Mouse (Mus musculus) 416B (cell line): Measurements from ENCODE around the gene Tmed11.
"Not testable (repeated sequence)": the region's sequence is repeated elsewhere in the genome, so short reads cannot be mapped to it uniquely, and the experiment has no call there.

Experiments
- DNase-seq: peaks from one replicate; pipeline ENCODE4 v3.0.0; 2011; ENCODE audit warnings: low read depth

Tmed11 gene

GRCm38 (mm10) chr5:108795263-108795662, at the start of gene Tmed11:
Gene Tmed11 (minus strand): TSS chr5:108795363.
- not testable (repeated sequence) for DNase-seq

- peak; percentile 23 for DNase-seq
Measured at GRCm38 (mm10) chr5:108836156-108836555, 41.0 kb upstream of the Tmed11 start.

GRCm38 (mm10) chr5:108823276-108823675, 28.1 kb upstream of the Tmed11 start:
- no peak for DNase-seq

DNA sequence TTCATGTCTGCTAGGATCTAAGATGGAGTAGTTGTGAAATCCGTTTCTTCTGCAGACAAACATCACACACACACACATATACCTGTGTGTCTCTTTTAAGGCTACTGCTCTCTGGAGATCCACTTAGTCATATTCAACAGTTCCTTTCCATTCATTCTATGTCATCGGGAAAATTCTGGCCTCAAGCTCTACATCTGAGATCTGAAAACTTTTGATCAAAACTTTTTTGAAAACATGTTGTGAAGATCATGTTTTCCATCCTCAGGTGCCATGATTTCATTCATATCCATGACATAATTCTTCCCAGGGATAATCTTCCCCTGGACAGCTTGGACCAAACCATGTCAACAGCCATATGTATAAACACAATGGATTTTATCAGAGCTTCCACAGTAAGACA, 13.6 kb upstream of the Tmed11 start, which contains the start of gene Vmn2r8:
Gene Vmn2r8 (minus strand): TSS at position 101 of the 400 bp plus-strand sequence.
- DNase-seq, result not testable (repeated sequence)

GRCm38 (mm10) chr5:108803646-108804045, 8.5 kb upstream of the Tmed11 start:
- no peak for DNase-seq

DNA sequence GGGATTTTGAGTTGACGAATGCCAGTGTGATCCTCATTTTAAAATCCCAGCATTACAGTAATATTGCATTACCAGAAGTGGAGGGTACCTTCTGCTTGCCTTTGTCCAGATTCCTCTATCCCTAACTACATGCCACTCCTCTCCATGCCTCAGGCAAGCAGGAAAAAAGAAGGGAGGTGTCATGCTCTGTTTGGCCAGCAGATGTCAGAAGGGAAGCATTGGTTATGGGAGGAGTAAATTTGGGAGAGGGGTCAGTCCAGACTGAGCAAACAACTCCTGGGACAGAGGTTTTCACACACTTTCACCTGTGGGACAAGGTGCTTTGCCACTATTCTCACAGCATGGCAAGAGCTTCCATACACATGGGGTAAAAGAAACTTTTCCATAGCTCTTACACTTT, 4.8 kb downstream of the Tmed11 start:
- DNase-seq, result not testable (repeated sequence)

DNA sequence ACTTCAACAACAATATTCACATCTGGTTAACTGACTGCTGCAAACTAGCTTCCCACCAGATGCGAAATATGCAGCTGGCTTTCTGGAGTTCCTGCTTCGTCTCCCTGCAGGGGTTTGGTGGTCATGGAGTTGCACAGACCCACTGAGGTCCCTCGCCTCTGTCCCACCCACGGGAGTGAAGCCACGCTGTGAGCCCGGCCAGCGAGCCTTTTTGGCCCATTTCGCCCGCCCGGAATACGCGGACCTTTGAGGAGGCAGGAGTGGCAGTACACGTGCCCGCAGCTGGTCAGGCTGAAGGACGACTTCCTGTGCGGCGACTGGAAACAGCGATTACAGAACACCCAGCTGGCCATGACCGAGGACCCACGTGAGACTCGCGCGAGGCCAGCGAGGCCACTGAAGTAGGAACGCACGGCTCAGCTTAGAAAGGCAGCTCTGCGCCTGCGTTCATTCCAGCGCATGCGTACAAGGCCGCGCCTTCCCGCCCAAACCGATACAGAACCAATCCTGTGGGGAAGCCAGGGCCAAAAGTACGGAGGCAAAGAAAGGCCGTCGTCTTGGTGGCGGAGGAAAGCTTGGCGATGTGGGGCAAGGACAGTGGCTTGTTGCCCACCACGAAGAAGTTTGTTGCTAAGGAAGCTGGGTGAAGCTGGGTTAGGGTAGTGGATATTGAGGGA, 20.4 kb downstream of the Tmed11 start, which contains the start of gene Rnf212:
Gene Rnf212 (minus strand): TSS at position 353 of the 677 bp plus-strand sequence.
- no peak for DNase-seq

- DNase-seq, result no peak
Measured at GRCm38 (mm10) chr5:108760002-108760401, 35.2 kb downstream of the Tmed11 start.

DNA sequence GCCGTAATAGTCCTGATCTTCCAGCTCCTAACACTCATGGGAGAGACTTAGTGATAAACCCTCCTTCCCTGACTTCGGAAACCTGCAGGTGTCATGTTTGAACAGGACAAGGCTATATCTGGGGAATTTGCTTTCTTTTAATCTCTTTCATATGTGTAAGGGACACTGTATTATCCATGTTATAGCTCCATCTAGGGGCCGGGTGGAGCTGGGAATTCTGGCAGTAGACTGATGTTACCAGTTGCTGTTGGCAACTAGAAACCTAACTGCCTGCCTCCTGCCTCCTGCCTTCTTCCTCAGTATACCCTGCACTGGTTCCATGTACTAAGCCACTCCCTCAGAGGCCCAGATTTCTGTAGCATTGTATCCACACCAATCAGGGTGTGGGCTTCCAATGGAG, 36.8 kb downstream of the Tmed11 start:
- peak; percentile 49 for DNase-seq

DNA sequence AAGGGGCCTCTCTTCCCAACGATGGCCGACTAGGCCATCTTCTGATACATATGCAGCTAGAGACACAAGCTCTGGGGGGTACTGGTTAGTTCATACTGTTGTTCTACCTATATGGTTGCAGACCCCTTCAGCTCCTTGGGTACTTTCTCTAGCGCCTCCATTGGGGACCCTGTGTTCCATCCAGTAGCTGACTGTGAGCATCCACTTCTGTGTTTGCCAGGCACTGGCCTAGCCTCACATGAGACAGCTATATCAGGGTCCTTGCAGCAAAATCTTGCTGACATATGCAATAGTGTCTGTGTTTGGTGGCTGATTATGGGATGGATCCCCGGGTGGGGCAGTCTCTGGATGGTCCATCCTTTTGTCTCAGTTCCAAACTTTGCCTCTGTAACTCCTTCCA, 43.9 kb downstream of the Tmed11 start:
- not testable (repeated sequence) for DNase-seq

DNA sequence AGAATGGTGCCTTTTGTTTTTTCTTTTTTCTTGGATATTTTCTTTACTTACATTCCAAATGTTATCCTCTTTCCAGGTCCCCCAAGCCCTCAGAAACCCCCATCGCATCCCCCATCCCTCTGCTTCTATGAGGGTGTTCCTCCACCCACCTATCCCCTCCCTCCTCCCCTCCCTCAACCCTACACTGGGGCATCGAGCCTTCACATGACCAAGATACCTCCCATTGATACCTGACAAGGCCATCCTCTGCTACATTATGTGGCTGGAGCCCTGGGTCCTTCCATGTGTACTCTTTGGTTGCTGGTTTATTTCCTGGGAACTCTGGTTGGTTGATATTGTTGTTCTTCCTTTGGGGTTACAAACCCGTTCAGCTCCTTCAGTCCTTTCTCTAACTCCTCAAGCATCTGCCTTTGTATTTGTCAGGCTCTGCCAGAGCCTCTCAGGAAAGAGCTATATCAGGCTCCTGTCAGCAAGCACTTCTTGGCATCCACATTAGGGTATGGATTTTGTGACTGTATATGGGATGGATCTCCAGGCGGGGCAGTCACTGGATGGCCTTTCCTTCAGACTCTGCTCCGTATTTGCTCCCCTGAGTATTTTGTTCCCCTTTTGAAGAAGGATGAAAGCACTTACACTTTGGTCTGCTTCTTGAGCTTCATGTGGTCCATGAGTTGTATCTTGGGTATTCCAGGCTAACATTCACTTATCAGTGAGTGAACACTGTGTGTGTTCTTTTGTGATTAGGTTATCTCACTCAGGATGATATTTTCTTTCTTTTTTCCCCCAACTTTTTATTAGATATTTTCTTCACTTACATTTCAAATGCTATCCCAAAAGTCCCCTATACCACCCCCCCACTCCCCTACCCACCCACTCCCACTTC, 44.6 kb downstream of the Tmed11 start:
- no peak for DNase-seq

DNA sequence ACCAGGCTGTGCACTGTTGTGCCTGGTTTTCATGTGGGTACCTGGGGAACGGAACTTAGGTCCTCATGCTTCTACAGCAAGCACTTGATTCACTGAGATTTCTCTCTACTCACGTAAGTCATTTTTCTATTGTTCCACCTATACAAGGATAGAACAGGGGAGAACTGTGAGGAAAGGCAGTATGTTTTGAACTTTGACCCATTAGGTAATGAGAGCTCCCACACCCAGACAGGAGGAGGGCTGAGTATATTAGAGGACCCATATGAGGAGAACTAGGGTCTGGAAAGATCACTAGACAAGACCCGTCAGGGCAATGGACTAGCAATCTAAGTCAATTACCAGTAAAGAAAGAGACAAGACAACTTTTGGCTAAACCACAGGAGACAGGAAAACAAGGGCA, 50.5 kb downstream of the Tmed11 start:
- no peak for DNase-seq

- DNase-seq, result peak; percentile 43
Measured at GRCm38 (mm10) chr5:108743856-108744255, 51.3 kb downstream of the Tmed11 start.

DNA sequence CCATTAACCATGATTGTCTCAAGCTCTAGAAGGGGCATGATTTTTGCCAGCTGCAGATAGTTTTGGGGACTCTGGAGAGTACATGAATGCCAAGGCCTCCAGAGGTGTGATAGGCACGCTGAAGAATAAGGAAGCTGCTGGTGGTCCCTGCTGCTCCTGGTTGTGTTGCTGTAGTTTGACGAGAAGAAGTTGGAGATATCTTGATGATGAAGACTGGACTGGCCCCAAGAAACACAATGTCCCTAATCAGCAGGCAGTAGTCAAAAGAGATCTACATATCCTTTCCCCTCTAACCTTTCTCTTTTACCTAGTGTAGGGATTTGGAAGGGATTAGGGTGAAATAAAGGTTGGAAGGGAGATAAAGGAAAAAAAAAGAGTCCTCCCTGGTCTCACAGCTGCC, 52.6 kb downstream of the Tmed11 start:
- DNase-seq, result no peak

DNA sequence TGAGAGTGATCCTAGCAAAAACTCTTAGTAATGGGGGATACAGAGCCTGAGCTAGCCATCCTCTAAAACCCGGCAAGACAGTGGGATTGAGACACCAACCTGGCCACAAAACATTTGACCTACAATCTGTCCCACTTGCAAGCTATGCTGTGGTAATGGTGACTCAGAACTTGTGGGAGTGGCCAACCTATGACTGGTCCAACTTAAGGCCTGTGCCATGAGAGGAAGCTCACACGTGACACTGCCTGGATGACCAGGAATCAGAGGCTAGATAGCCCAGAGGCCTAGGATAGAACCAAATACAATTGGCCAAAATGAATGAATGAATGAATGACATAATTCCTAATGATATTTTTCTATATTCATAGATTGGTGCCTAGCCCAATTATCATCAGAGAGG, 53.3 kb downstream of the Tmed11 start:
- DNase-seq, result peak; percentile 84

DNA sequence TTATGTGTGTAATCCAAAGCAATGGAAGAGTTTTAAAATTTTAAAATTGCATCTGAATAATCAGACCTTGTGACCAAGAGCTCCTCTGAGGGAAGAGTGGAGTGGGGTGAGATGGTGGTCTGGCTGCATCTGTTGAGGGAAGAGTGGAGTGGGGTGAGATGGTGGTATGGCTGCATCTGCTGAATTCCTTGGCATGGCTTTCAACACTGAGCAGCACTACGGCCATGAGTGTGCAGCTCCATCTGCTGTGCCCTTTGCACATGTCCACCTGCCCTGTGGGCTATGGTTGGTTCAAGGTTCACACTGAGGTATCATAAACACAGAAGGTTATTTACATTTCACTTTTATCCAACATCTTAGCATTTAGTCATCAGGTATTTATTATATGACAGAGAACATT, 67.7 kb downstream of the Tmed11 start:
- DNase-seq, result no peak
